Mouse (Mus musculus) Muller cell, postnatal 12 days (primary cell): ENCODE results near the gene Kmt5a.
A peak's percentile ranks its signal among the peaks of the same experiment; 100 is the strongest.
"Not testable (repeated sequence)": the region's sequence is repeated elsewhere in the genome, so short reads cannot be mapped to it uniquely, and the experiment has no call there.

ENCODE experiments used
- DNase-seq: peaks from one replicate; pipeline ENCODE4 v3.0.0-alpha.2; 2015; ENCODE audit errors: inconsistent ontology term

The Kmt5a gene

GRCm38 (mm10) chr5:124482966-124483654 lies 43.4 kb downstream of the Kmt5a start, which contains the start of gene Snrnp35:
Gene Snrnp35, plus strand, starts transcription at chr5:124483134.
- DNase-seq, result peak; percentile 98

GRCm38 (mm10) chr5:124483655-124484396 lies 44.1 kb downstream of the Kmt5a start:
- no peak for DNase-seq

- no peak for DNase-seq
Observed at GRCm38 (mm10) chr5:124485654-124486053, 45.9 kb downstream of the Kmt5a start.

GRCm38 (mm10) chr5:124488885-124489284 lies 49.2 kb downstream of the Kmt5a start:
- DNase-seq, result peak; percentile 47

GRCm38 (mm10) chr5:124491732-124492131 lies 52.0 kb downstream of the Kmt5a start:
- DNase-seq, result no peak

GRCm38 (mm10) chr5:124492618-124493017 lies 52.9 kb downstream of the Kmt5a start:
- no peak for DNase-seq

- no peak for DNase-seq
Observed at GRCm38 (mm10) chr5:124493455-124493854, 53.7 kb downstream of the Kmt5a start.

- DNase-seq, result no peak
Observed at GRCm38 (mm10) chr5:124495547-124495946, 55.8 kb downstream of the Kmt5a start.

- DNase-seq, result no peak
Observed at GRCm38 (mm10) chr5:124496614-124497514, 57.1 kb downstream of the Kmt5a start.

- DNase-seq, result no peak
Observed at GRCm38 (mm10) chr5:124498221-124498876, 58.6 kb downstream of the Kmt5a start.

- no peak for DNase-seq
Observed at GRCm38 (mm10) chr5:124499001-124499400, 59.3 kb downstream of the Kmt5a start.

- not testable (repeated sequence) for DNase-seq
Observed at GRCm38 (mm10) chr5:124500037-124500436, 60.3 kb downstream of the Kmt5a start.

GRCm38 (mm10) chr5:124500573-124500972 lies 60.8 kb downstream of the Kmt5a start:
- no peak for DNase-seq

GRCm38 (mm10) chr5:124501541-124501940 lies 61.8 kb downstream of the Kmt5a start:
- no peak for DNase-seq

GRCm38 (mm10) chr5:124503742-124504141 lies 64.0 kb downstream of the Kmt5a start:
- DNase-seq, result no peak

- DNase-seq, result no peak
Observed at GRCm38 (mm10) chr5:124505235-124505634, 65.5 kb downstream of the Kmt5a start.

GRCm38 (mm10) chr5:124506731-124507359 lies 67.1 kb downstream of the Kmt5a start:
- DNase-seq, result peak; percentile 85

GRCm38 (mm10) chr5:124509200-124509599 lies 69.5 kb downstream of the Kmt5a start:
- DNase-seq, result no peak

GRCm38 (mm10) chr5:124509742-124510237 lies 70.1 kb downstream of the Kmt5a start:
- peak; percentile 98 for DNase-seq

- no peak for DNase-seq
Observed at GRCm38 (mm10) chr5:124510536-124511050, 70.9 kb downstream of the Kmt5a start.
